In genomic region chr17:73882194-73882593, GRCm38 (mm10) we compare ENCODE assay signal across 7 mouse cellular contexts.
A peak's percentile ranks its signal among the peaks of the same experiment; 100 is the strongest.
DNase-seq lines count a peak whose midpoint lies in the region; ATAC-seq lines count a peak whose summit lies in the region.

No protein-coding gene starts in this region.

- H3K4me2 ChIP-seq in intestine, embryonic 14.5 days (ENCODE audit: low read length) = no peak overlapping the region
- no peak overlapping the region for H3K4me2 ChIP-seq in midbrain, embryonic 11.5 days

- ATAC-seq in intestine, embryonic 14.5 days (replicated peaks; ENCODE audit: low FRiP score, low TSS enrichment, low read depth) = no peak
- ATAC-seq in midbrain, embryonic 11.5 days (ENCODE audit: low FRiP score) = peak; percentile 87

- peak; percentile 77 for DNase-seq in adrenal gland, adult 2 months
- peak; percentile 92 for DNase-seq in embryo, embryonic 10 days (ENCODE audit: low spot score)
- peak; percentile 62 to 64 for DNase-seq in gastrocnemius, postnatal 36 days
- peak; percentile 88 for DNase-seq in intestine, embryonic 14.5 days (ENCODE audit: low spot score)
- peak; percentile 81 to 85 for DNase-seq in left cerebral cortex, postnatal 10 days (ENCODE audit: extremely low spot score in 1 of 2, low spot score in 2 of 2)
- peak; percentile 98 for DNase-seq in midbrain, embryonic 11.5 days (ENCODE audit: low spot score, missing footprints)
- peak; percentile 80 for DNase-seq in skeletal muscle tissue, adult 2 months (ENCODE audit: low read depth, low spot score)

- H3K27ac ChIP-seq in intestine, embryonic 14.5 days (ENCODE audit: low read depth) = no peak overlapping the region
- H3K27ac ChIP-seq in midbrain, embryonic 11.5 days (ENCODE audit: low read depth, low read length) = no peak overlapping the region

- 0 out of 2 replicates have a peak, but pooled peaks cover 2% of the 10 kb centered on the region for H3K4me1 ChIP-seq in intestine, embryonic 14.5 days (replicated peaks; ENCODE audit: control insufficient read depth, insufficient read depth, low read length)
- H3K4me1 ChIP-seq in midbrain, embryonic 11.5 days (ENCODE audit: control insufficient read depth, insufficient read depth, low read length) = no peaks in the 10 kb centered on the region

- no peaks in the 10 kb centered on the region for H3K9me3 ChIP-seq in intestine, embryonic 14.5 days (ENCODE audit: control insufficient read depth, low read length)
- H3K9me3 ChIP-seq in midbrain, embryonic 11.5 days (ENCODE audit: control insufficient read depth, low read length) = no peaks in the 10 kb centered on the region

- no peaks in the 10 kb centered on the region for H3K36me3 ChIP-seq in intestine, embryonic 14.5 days (ENCODE audit: control insufficient read depth, insufficient read depth, low read length)
- no peaks in the 10 kb centered on the region for H3K36me3 ChIP-seq in midbrain, embryonic 11.5 days (ENCODE audit: control insufficient read depth, insufficient read depth, low read length)

- intact Hi-C loops in gastrocnemius, postnatal 36 days (cut with DNase I) = loop anchor here (2.0 to 5.0 kb wide), 2 partner anchors 310 to 579 kb away; no protein-coding TSS in a partner anchor
- intact Hi-C loops in left cerebral cortex, postnatal 10 days (cut with DNase I) = loop anchor here (1.0 to 10.0 kb wide), 4 partner anchors 75 to 580 kb away; no protein-coding TSS in a partner anchor

- no peak overlapping the region for H3K9ac ChIP-seq in intestine, embryonic 14.5 days (ENCODE audit: low read length)
- H3K9ac ChIP-seq in midbrain, embryonic 11.5 days (ENCODE audit: low read length) = no peak overlapping the region

- H3K4me3 ChIP-seq in intestine, embryonic 14.5 days (ENCODE audit: low read depth, low read length) = no peak overlapping the region
- no peak overlapping the region for H3K4me3 ChIP-seq in midbrain, embryonic 11.5 days (ENCODE audit: low read depth, low read length)

- 10% methylated on average over 9 of the region's 9 CpGs for WGBS in intestine, embryonic 14.5 days
- 16% methylated on average over 9 of the region's 9 CpGs for WGBS in midbrain, embryonic 11.5 days

- H3K27me3 ChIP-seq in intestine, embryonic 14.5 days (replicated peaks; ENCODE audit: control insufficient read depth, insufficient read depth, low read length) = no peaks in the 10 kb centered on the region
- H3K27me3 ChIP-seq in midbrain, embryonic 11.5 days (ENCODE audit: control insufficient read depth, insufficient read depth, low read length) = no peaks in the 10 kb centered on the region
